Mouse (Mus musculus) retina, postnatal 7 days (tissue): ENCODE data around the gene Smco3.
"Not testable (repeated sequence)": the region's sequence is repeated elsewhere in the genome, so short reads cannot be mapped to it uniquely, and the experiment has no call there.

ENCODE experiments used
- DNase-seq: peaks from one replicate; pipeline ENCODE4 v3.0.0-alpha.2; 2012; ENCODE audit warnings: low read depth, low spot score

Gene Smco3

DNA sequence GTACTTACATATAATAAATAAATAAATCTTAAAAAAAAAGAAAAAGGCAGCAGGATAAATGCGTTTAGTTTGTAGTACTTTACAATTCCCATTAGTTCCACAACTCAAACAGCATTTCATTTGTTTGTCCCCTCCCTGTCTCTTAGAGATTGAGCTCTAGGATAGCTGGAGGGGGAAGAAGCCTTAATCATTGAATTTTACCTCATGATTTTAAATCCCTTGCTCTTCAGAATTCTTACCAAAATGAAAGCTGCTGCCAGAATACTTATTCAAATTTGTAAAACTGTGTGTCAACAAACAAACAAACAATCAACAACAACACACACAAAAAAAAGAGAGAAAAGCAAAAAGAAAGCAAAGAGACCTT lies 29.9 kb downstream of the Smco3 start:
- DNase-seq, result no peak

DNA sequence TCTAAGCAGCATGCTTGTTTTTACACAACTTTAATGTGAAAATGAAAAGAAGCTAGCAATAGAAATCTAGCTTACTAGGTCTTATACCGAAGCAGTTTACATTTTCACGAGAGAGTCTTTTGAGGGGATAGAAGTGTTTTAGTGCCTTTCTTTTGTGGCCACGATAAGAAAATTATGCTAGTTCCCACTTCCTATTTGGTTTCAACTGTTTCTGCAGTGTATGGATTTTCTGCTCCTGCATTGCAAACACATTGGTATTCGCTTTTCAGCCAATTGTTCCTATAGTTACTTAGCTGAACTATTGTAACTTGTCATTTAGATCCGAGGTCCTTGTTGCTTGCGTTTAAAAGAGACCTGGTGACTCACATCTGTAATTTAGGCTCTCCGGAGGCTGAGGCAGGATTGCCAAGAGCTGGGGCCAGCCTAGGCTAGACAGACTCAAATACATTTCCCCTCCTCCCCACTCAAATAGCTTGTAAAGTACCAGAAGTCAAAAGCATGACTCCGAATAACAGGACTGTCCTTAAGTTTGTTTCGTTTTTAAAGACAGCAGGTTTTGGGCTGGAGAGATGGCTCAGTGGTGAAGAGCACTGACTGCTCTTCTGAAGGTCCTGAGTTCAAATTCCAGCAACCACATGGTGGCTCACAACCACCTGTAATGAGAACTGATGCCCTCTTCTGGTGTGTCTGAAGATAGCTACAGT lies 30.4 kb downstream of the Smco3 start:
- no peak for DNase-seq

DNA sequence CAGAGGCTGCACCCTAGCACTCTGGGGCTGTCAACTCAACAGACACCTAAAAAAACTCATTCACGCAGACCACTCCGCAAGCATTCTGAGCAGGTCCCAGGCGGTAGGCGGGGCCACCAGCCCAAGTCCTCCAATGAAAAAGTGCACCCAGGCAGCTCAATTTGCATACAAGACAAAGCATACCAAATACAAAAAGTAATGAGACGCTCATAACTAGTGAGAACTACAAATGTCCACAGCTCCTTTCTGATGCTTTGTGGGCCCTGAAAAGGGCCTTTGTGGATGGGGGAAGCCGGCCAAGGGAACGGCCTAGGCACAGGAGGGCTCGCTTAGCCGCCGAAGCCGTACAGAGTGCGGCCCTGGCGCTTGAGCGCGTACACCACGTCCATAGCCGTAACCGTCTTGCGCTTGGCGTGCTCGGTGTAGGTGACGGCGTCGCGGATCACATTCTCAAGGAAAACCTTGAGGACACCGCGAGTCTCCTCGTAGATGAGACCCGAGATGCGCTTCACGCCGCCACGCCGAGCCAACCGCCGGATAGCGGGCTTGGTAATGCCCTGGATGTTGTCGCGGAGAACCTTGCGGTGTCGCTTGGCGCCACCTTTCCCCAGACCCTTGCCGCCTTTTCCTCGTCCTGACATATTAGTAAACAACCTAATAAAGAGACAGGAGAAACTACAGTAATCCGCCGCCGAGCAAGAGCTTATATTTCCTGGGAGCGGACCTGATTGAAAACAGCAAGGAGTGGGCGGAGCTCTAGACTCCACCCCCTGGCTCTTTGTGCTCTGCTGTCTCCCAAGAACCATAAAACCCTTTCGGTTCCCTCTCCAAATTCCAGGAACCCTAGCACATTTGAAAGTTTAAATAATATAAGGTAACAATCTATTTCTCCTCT lies 31.3 kb downstream of the Smco3 start, which contains the start of gene Hist4h4:
Hist4h4 (minus strand) TSS at position 677 of the 895 bp plus-strand sequence.
- DNase-seq, result peak; percentile 87

DNA sequence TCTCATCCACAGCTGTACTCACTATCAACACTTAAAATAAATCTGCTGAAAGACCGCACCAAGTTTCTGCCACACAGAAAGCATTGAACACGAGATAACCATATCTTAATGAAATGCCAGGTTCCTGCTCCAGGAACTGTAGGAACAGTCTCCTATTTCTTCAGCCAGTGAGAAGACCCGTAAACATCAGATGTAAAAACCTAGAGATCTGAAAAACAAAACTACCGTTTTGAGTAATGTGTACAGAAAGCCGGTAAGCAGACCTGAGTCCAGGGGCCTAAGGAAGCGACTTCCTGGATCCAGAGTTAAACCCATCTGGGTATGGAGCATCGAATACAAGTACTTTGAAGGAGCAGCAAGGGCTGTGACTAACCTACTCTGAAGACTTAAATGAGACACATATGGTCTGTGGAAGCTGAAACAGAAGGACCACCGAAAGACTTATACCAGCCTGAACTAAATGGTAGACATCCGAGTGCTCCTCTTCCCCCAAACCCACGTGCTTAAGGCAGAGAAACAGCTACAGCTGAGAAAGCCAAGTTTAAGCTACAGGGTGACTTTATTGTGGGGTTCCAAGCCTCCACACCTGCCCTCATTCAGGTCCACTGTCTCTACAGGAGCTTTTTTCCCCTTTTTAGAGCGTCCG lies 32.0 kb downstream of the Smco3 start:
- no peak for DNase-seq

DNA sequence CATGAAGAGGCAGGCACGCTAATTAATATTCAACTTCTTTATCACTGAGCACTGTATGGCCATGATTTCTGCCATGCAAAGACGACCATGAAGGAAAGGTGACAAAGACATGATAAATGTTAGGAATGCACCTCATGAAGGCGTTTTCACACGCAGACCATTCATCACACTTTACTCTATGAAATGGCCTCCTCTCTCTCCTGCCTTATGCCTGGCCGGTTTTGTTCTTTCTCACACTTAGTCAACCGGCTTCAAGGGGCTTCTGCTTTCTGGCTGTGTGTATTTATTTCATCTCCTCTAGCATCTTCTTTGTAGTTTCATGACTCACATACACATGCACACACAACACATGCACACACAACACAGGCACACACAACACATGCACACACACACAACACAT lies 34.0 kb downstream of the Smco3 start:
- no peak for DNase-seq

DNA sequence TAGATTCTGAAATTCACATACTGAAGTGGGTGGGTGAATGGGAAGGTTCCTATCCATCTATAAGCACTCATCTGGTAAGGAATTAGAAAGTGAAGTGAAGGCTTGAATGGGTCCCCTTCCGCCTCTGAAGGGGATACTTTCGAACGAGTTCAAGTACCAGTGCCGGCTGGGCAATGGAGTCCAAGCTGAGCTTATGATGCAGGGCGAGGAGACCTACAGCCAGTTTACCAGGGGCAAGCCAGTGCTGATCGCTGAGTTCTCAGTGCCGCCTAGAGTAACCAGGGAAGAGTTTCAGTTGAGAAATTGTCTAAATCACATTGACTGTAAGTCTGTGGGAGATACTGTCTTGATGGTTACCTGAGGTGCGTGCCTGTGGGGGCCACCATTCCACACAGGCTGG lies 34.5 kb downstream of the Smco3 start:
- no peak for DNase-seq

DNA sequence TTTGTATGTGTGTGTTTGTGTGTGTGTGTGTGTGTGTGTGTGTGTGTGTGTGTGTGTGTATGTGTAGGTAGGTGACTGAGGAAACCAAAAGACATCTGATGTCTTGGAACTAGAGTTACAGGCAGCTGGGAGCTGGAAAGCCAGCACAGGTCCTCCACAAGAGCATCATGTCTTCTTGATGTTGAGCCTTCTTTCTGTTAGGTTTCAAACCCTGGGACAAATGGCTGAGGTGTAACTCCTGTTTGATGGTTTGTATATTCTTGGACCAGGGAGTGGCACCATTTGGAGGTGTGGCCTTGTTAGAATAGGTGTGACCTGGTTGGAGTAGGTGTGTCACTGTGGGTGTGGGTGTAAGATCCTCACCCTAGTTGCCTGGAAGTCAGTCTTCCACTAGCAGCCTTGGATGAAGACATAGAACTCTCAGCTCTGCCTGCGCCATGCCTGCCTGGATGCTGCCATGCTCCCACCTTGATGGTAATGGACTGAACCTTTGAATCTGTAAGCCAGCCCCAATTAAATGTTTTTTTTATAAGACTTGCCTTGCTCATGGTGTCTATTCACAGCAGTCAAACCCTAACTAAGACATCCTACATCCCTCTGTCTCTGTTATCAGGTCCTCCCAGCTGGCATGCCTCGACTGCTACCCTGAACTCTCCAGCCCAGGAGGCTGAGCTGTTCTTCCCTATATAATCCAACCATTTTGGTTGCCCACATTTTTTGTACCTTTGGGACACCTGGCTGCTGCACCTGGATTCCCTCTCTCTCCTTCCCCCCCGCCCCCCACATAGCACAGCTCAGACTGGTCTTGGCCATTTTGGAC lies 37.2 kb downstream of the Smco3 start:
- DNase-seq, result not testable (repeated sequence)

DNA sequence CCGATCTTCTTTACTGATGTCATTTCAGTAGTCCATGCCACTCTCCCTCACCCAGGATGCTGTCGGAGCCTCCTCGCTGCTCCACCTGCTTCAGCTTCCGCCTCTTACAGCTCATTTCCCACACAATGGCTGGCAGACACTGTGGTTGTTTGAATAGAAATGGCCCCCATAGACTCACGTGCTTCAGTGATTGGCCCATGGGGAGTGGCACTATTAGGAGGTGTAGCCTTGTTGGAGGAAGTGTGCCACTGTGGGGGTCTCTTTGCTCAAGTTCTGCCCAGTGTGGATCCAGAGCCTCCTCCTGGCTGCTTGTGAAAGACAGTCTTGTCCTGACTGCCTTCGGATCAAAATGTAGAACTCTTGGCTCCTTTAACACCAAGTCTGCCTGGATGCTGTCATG lies 39.4 kb downstream of the Smco3 start:
- no peak for DNase-seq

DNA sequence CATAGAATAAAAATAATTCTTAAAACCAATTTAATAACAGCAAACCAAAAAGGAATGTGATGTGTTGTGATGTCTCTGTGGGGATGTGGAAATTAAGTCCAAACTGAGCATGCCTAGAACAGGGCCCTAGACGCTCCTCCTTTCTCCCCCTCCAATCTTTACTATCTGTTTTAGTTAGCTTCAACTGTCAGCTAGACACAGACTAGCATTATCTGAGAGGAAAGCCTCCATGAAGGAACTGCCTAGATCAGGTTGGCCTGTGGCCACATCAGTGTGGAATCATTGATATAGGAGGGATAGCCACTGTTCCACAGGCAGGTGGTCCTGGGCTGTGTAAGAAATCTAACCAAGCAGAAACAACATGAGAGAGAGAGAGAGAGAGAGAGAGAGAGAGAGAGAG lies 40.1 kb downstream of the Smco3 start:
- no peak for DNase-seq

DNA sequence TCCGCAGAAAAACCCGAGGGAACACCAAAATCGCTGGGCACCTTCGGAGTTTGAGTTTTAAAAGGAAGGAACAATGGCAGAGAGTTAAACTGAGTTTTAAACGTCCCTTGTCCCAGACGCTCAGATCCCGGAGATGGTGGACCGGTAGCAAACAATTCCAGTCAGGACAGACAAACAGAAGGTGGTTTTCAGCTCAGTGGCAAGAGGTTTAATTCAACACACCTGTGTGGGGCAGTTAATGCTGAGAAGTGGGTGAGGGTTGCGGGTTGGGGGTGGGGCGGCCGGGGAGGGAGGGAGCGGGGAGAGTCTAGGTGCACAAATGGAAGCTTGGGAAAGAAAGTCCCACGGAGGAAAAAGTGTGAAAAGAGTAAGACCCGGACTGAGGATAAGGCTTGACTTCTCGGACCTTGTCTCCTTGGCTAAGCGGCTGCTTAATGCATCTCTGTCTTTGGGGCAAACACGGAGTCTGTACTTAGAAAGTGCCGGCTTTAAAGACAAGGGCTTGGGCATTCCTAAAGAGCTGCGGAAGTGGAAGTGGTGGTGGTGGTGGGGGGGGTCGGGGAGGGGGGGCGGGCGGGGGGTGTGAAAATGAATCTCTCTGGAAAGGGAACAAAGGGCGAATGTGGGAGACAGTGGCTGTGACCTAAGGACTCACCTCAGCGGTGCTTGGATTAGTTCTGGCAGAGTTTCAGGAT lies 41.3 kb downstream of the Smco3 start:
- DNase-seq, result no peak

DNA sequence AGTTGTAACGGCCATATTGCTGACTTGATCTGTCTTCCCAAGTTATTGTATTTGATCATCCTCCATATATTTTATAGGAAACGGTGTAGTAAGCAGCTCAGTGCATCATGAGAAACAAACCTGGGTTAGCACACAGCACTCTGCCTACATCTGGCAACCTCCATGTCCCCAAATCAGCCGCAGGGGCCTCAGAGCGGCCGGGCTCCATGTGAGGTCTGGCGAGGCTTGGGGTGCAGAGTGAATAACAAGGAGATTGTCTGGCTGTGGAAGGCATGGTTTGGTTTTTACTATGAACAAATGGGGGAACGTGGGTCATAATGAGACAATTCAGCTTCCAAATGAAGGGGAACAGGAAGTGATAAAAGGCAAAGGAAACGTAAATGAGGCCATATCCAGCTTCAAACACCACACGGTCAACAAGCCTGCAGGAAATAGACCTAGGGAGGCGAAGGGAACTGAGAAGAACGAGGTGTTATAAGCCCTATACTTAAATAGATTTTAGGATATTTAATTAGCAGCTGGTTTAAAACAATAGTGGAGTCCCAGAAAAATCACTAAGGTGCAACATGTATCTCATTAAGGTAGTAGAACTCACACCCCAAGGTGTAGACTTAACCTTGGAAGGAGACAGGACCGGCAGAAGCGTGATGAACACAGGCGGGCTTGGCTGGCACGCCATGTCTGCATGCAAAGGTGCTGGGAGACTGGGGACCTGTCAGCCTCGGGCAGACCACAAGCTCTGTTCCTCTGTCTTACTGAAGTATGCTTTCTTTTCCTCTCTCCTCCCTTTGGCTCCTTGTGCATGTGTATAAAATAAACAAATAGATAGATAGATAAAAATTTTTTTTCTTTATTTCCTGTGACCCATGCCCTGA lies 42.1 kb downstream of the Smco3 start:
- DNase-seq, result no peak

DNA sequence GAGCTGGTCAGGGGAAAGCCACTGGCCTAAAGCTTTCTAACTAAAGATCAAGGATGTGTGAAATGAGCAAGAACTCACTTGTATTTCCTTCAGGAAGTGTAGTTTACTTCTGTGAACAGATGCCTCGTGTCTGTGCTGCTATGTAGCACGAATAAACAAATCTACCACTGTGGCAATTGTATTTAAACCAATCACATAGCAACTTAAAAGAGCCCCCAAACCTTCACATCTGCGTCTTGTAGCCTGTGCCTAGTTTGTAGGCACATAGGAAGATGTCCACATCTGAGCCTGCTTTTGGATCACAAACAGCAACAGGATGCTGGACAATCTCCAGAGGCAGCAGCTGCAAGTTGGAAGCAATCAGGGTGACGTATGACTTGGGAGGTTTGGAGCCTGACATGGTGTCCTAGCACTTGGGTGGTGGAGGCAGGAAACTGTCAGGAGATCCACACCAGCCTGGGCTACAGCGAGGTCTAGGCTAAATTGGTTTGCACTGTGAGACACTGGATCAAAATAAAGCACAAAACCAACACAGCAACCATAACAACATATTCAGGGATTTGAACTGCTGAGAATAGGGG lies 45.8 kb downstream of the Smco3 start:
- no peak for DNase-seq

DNA sequence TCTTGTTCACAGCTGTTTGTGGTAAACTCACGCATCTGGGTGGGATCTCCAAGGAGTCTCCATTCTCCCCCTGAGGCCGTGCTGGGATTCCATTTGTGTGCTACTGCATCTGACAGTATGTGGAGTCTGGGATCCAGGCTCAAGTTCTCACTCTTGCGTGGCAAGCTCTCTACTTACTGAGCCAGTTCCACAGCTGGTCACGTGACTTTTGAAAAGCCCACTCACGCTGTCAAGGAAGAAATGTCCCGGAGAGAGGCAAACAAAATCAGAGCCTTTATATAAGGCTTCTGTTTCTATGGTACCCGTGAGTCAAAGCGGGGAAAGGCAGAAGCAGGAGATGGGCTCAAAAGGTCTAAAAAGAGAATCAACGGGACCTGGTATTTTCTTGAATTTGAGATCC lies 52.5 kb downstream of the Smco3 start:
- DNase-seq, result no peak

DNA sequence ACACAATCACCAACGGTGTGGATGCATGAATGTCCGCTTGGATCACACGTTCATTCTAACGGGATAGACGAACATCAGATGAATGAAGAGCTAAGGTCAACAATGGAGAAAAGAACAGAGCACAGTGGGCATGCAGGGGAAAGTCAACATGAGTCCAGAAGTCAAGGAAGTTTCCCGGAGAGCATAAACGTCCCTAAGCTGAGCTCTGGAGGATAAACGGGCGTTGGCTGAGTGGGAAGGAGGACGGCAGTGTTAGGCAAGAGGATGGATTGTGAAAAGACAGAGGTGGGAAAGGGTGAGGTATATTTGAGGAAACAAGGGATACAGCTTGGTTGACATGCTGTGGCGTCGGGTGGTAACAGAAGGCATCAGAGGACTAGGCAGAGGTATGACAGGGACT lies 53.1 kb downstream of the Smco3 start:
- DNase-seq, result no peak

DNA sequence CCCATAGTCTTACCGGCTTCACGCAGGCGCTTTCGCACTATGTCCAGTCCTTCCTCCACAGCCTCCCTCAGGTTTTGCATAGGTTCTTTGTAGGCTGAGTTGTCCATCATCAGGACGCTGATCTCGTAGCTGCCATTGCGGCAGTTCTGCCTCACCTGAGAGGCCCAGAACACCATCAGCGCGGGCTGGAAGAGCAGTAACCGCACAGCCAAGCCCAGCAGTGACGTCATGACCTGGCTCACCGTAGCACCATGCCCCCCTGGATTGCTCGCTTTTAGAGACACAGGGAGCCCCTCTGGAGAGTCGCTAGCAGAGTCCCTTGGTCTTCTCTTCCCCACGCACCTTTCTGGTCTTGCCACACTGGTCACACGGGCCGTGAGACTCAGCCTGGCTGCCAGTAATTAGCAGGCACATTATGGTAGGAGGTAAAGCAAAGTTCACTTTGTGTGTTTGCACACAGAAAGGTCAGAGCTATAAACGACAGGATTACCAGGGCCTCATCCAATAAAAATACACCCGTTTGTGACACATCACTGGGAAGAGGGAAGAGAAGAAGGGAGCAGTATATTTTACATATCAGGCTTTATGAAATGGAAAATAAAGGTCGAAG lies 53.8 kb downstream of the Smco3 start, which contains the start of gene Gucy2c:
Gucy2c (minus strand) TSS at position 389 of the 610 bp plus-strand sequence.
- DNase-seq, result no peak
